Mouse (Mus musculus) T-helper 17 cell (primary cell): ENCODE results near the gene Lrrc73.

Experiments
- in situ Hi-C, 2 experiments: fragments of 300-600 bp; cut with MboI, MseI; formaldehyde crosslinking; loops; 1 replicate in 1 of 2; 2 replicates in 1 of 2; pipeline ENCODE4 v1.15.1; 2025; ENCODE audit warnings: high pct_unique_total_duplicates in 2 of 2

Gene Lrrc73

GRCm38 (mm10) chr17:46284653-46285052 lies 31.3 kb downstream of the Lrrc73 start:
- in situ Hi-C loops = no loop called here

GRCm38 (mm10) chr17:46285407-46285806 lies 32.1 kb downstream of the Lrrc73 start:
- in situ Hi-C loops = no loop called here

- in situ Hi-C loops = no loop called here
Observed at GRCm38 (mm10) chr17:46287678-46288095, 34.4 kb downstream of the Lrrc73 start.

- in situ Hi-C loops = no loop called here
Observed at GRCm38 (mm10) chr17:46296601-46297000, 43.3 kb downstream of the Lrrc73 start.

- in situ Hi-C loops = no loop called here
Observed at GRCm38 (mm10) chr17:46297028-46297363, 43.7 kb downstream of the Lrrc73 start.

- in situ Hi-C loops = no loop called here
Observed at GRCm38 (mm10) chr17:46297364-46298219, 44.3 kb downstream of the Lrrc73 start, which contains the start of gene Dlk2. Dlk2 (plus strand) TSS chr17:46297421.

GRCm38 (mm10) chr17:46298220-46298913 lies 45.0 kb downstream of the Lrrc73 start:
- in situ Hi-C loops = no loop called here

- in situ Hi-C loops = no loop called here
Observed at GRCm38 (mm10) chr17:46301892-46302291, 48.6 kb downstream of the Lrrc73 start.

GRCm38 (mm10) chr17:46304184-46304583 lies 50.9 kb downstream of the Lrrc73 start:
- in situ Hi-C loops = no loop called here
